Mouse (Mus musculus): Measurements from ENCODE around the gene Tnr. TPM values are rescaled to one million over a fixed set of nuclear protein-coding genes. Genes with fewer than 3 reads are reported as not detected.

The Tnr gene
- polyA plus RNA-seq, 1 experiment from 2014 or later, result not detected

DNA sequence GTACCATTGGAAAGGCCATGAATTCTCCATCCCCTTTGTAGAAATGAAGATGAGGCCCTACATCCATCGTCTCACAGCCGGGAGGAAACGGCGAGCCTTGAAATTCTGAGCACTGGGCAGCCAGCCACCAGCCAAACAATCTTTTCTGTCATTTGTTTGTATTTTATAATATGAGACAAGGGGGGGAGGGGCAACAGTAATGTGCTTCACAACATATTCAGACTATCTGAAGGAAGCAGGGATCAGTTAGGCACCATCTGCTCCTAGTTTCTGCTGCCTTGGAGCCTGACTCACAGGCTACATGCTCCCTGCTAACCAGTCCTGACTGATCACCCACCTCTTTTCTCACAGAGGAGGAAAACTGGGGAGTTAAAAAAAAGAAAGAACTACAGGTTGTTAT, 400.5 kb downstream of the Tnr start:
- Histone ChIP-seq H3K9ac (ENCODE audit: low read length) (no peak overlapping the region), H3K36me3 (ENCODE audit: control insufficient read depth, insufficient read depth, low read length) (no peaks in the 10 kb centered on the region), H3K27me3 (ENCODE audit: control insufficient read depth, insufficient read depth, low read length) (no peaks in the 10 kb centered on the region), H3K4me3 (ENCODE audit: control insufficient read depth in 1 of 2, insufficient read depth in 1 of 2, low read depth in 1 of 2, low read length in 2 of 2) (no peak overlapping the region), H3K4me2 (ENCODE audit: low read length) (no peak overlapping the region), H3K27ac (replicated peaks in 1 of 2; ENCODE audit: control insufficient read depth in 1 of 2, insufficient read depth in 1 of 2, low read depth in 2 of 2, low read length in 2 of 2) (no peak overlapping the region), H3K4me1 (ENCODE audit: control insufficient read depth in 2 of 2, insufficient read depth in 2 of 2, low read length in 2 of 2) (no peaks in the 10 kb centered on the region), H3K9me3 (ENCODE audit: control insufficient read depth, low read length) (no peaks in the 10 kb centered on the region)
- no peak for ATAC-seq (ENCODE audit: insufficient number of reproducible peaks, insufficient read depth, low FRiP score, low read depth)
- WGBS, result 73% methylated on average over 4 of the region's 4 CpGs

DNA sequence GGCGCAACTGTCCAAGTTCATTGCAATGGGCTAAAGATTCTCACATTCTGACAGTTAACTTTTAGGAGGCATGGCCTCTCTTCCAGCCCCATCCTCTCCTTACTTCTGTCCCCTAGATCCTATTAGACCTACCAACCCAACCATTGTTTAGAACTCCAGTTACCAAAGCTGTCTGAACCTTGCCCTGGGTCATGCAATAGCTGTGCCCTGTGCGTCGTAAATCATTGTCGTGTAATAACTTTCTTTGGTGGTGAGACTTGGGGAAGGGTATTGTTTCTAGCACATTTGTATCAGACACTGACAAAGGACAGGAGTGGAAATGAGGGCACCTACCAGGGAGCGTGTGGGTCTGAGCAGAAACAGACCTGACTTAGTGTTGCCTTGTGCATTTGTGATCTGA, 401.1 kb downstream of the Tnr start:
- H3K9me3 ChIP-seq (ENCODE audit: control insufficient read depth, low read length), result no peaks in the 10 kb centered on the region
- no peak for ATAC-seq (ENCODE audit: insufficient number of reproducible peaks, insufficient read depth, low FRiP score, low read depth)
- WGBS, result 88% methylated on average over 5 of the region's 5 CpGs
- H3K9ac ChIP-seq (ENCODE audit: low read length), result no peak overlapping the region
- no peak overlapping the region for H3K4me2 ChIP-seq (ENCODE audit: low read length)
- H3K4me1 ChIP-seq (ENCODE audit: control insufficient read depth in 2 of 2, insufficient read depth in 2 of 2, low read length in 2 of 2), result no peaks in the 10 kb centered on the region
- no peaks in the 10 kb centered on the region for H3K27me3 ChIP-seq (ENCODE audit: control insufficient read depth, insufficient read depth, low read length)
- H3K36me3 ChIP-seq (ENCODE audit: control insufficient read depth, insufficient read depth, low read length), result no peaks in the 10 kb centered on the region
- no peak overlapping the region for H3K4me3 ChIP-seq (ENCODE audit: control insufficient read depth in 1 of 2, insufficient read depth in 1 of 2, low read depth in 1 of 2, low read length in 2 of 2)
- H3K27ac ChIP-seq (replicated peaks in 1 of 2; ENCODE audit: control insufficient read depth in 1 of 2, insufficient read depth in 1 of 2, low read depth in 2 of 2, low read length in 2 of 2), result no peak overlapping the region

DNA sequence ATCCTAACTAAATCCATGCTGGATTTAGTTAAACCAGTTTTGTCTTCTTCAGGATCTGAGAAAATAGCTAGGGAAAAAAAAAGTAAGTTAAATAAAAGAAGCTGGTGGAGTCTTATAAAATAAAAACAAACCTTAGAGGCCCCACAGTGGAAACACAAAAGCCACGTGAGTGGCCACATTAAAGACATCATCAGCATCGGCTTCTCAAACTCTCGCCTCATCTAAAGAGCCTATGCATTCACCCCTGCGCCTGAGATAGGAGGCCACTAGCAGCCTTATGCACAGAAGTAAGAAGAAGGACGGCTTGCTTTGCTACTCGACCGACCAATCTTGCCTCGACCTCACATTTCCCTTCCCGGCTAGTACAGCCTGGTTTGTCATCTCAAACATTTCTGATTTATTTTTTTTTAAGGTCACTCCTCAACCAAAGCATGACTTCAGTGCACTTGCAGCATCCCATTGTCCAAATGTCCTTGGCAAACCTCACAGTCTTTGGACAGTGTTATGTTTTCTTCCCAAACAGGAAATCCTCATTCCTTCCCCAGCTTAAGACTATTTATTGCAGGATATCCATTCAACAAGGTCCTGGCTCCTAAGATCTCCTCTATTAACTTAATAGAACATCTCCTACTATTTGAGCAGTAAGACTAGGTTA, 405.2 kb downstream of the Tnr start:
- ATAC-seq (ENCODE audit: insufficient number of reproducible peaks, insufficient read depth, low FRiP score, low read depth), result no peak
- Histone ChIP-seq H3K36me3 (ENCODE audit: control insufficient read depth, insufficient read depth, low read length) (no peaks in the 10 kb centered on the region), H3K27ac (replicated peaks in 1 of 2; ENCODE audit: control insufficient read depth in 1 of 2, insufficient read depth in 1 of 2, low read depth in 2 of 2, low read length in 2 of 2) (no peak overlapping the region), H3K9ac (ENCODE audit: low read length) (no peak overlapping the region), H3K4me1 (ENCODE audit: control insufficient read depth in 2 of 2, insufficient read depth in 2 of 2, low read length in 2 of 2) (no peaks in the 10 kb centered on the region), H3K4me2 (ENCODE audit: low read length) (no peak overlapping the region), H3K27me3 (ENCODE audit: control insufficient read depth, insufficient read depth, low read length) (no peaks in the 10 kb centered on the region), H3K9me3 (ENCODE audit: control insufficient read depth, low read length) (no peaks in the 10 kb centered on the region), H3K4me3 (ENCODE audit: control insufficient read depth in 1 of 2, insufficient read depth in 1 of 2, low read depth in 1 of 2, low read length in 2 of 2) (no peak overlapping the region)
- 68% methylated on average over 9 of the region's 9 CpGs for WGBS

GRCm38 (mm10) chr1:159932092-159932491, 408.5 kb downstream of the Tnr start:
- Histone ChIP-seq H3K27ac (replicated peaks in 1 of 2; ENCODE audit: control insufficient read depth in 1 of 2, insufficient read depth in 1 of 2, low read depth in 2 of 2, low read length in 2 of 2) (no peak overlapping the region), H3K27me3 (ENCODE audit: control insufficient read depth, insufficient read depth, low read length) (no peaks in the 10 kb centered on the region), H3K9ac (ENCODE audit: low read length) (no peak overlapping the region), H3K36me3 (ENCODE audit: control insufficient read depth, insufficient read depth, low read length) (no peaks in the 10 kb centered on the region), H3K4me2 (ENCODE audit: low read length) (no peak overlapping the region), H3K4me3 (ENCODE audit: control insufficient read depth in 1 of 2, insufficient read depth in 1 of 2, low read depth in 1 of 2, low read length in 2 of 2) (no peak overlapping the region), H3K9me3 (ENCODE audit: control insufficient read depth, low read length) (no peaks in the 10 kb centered on the region), H3K4me1 (ENCODE audit: control insufficient read depth in 2 of 2, insufficient read depth in 2 of 2, low read length in 2 of 2) (no peaks in the 10 kb centered on the region)
- ATAC-seq (ENCODE audit: insufficient number of reproducible peaks, insufficient read depth, low FRiP score, low read depth), result no peak

DNA sequence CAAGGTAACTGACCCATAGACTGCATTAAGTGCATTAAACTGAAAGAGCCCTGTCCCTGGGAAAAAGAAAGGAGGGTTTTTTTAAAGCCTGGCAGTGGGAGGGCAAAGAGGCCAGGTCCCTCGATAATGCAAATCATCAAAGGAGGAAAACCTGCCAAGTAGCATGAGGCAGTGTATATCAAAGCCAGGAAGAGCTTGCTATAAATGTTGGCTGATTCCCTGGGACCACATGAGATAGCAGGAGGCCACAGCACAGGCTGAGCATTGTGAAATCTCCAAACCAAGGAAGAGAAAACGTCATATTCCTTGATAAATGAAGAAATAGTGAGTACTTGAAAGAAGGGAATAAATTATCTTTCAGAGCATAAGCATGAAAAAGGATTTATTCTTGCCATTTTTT, 409.0 kb downstream of the Tnr start:
- Histone ChIP-seq H3K4me1 (ENCODE audit: control insufficient read depth in 2 of 2, insufficient read depth in 2 of 2, low read length in 2 of 2) (no peaks in the 10 kb centered on the region), H3K4me2 (ENCODE audit: low read length) (no peak overlapping the region), H3K9ac (ENCODE audit: low read length) (no peak overlapping the region), H3K9me3 (ENCODE audit: control insufficient read depth, low read length) (no peaks in the 10 kb centered on the region), H3K27me3 (ENCODE audit: control insufficient read depth, insufficient read depth, low read length) (no peaks in the 10 kb centered on the region), H3K36me3 (ENCODE audit: control insufficient read depth, insufficient read depth, low read length) (no peaks in the 10 kb centered on the region), H3K27ac (replicated peaks in 1 of 2; ENCODE audit: control insufficient read depth in 1 of 2, insufficient read depth in 1 of 2, low read depth in 2 of 2, low read length in 2 of 2) (no peak overlapping the region), H3K4me3 (ENCODE audit: control insufficient read depth in 1 of 2, insufficient read depth in 1 of 2, low read depth in 1 of 2, low read length in 2 of 2) (no peak overlapping the region)
- no peak for ATAC-seq (ENCODE audit: insufficient number of reproducible peaks, insufficient read depth, low FRiP score, low read depth)
- WGBS, result 47% methylated on average over 2 of the region's 2 CpGs

DNA sequence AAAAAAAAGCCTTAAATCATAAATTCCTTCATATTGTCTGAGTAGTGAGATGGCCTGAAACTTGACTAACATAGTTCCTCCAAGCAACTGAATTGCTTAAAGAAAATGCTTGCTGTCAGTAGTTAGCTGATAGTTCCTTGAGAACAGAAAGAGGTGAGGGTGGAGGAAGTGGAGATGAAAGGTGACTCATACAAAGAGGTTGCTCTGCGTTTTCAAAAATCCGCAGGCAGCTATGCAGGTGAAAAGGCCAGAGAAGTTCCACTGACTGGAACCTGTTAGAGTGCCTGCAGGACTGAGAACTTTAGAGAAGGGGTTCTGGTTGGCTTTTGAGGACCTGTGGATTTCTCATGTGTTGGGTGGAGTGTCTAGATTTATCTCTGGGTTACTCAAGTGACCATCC, 414.9 kb downstream of the Tnr start:
- WGBS, result 78% methylated on average over 2 of the region's 2 CpGs
- H3K9ac ChIP-seq (ENCODE audit: low read length), result no peak overlapping the region
- H3K9me3 ChIP-seq (ENCODE audit: control insufficient read depth, low read length), result no peaks in the 10 kb centered on the region
- no peak overlapping the region for H3K4me3 ChIP-seq (ENCODE audit: control insufficient read depth in 1 of 2, insufficient read depth in 1 of 2, low read depth in 1 of 2, low read length in 2 of 2)
- H3K4me2 ChIP-seq (ENCODE audit: low read length), result no peak overlapping the region
- no peaks in the 10 kb centered on the region for H3K36me3 ChIP-seq (ENCODE audit: control insufficient read depth, insufficient read depth, low read length)
- no peaks in the 10 kb centered on the region for H3K4me1 ChIP-seq (ENCODE audit: control insufficient read depth in 2 of 2, insufficient read depth in 2 of 2, low read length in 2 of 2)
- H3K27me3 ChIP-seq (ENCODE audit: control insufficient read depth, insufficient read depth, low read length), result no peaks in the 10 kb centered on the region
- no peak overlapping the region for H3K27ac ChIP-seq (replicated peaks in 1 of 2; ENCODE audit: control insufficient read depth in 1 of 2, insufficient read depth in 1 of 2, low read depth in 2 of 2, low read length in 2 of 2)
- ATAC-seq (ENCODE audit: insufficient number of reproducible peaks, insufficient read depth, low FRiP score, low read depth), result no peak

- Histone ChIP-seq H3K4me1 (ENCODE audit: control insufficient read depth in 2 of 2, insufficient read depth in 2 of 2, low read length in 2 of 2) (no peaks in the 10 kb centered on the region), H3K36me3 (ENCODE audit: control insufficient read depth, insufficient read depth, low read length) (no peaks in the 10 kb centered on the region), H3K4me3 (ENCODE audit: control insufficient read depth in 1 of 2, insufficient read depth in 1 of 2, low read depth in 1 of 2, low read length in 2 of 2) (no peak overlapping the region), H3K4me2 (ENCODE audit: low read length) (no peak overlapping the region), H3K9ac (ENCODE audit: low read length) (no peak overlapping the region), H3K27me3 (ENCODE audit: control insufficient read depth, insufficient read depth, low read length) (no peaks in the 10 kb centered on the region), H3K27ac (replicated peaks in 1 of 2; ENCODE audit: control insufficient read depth in 1 of 2, insufficient read depth in 1 of 2, low read depth in 2 of 2, low read length in 2 of 2) (no peak overlapping the region), H3K9me3 (ENCODE audit: control insufficient read depth, low read length) (no peaks in the 10 kb centered on the region)
- ATAC-seq (ENCODE audit: insufficient number of reproducible peaks, insufficient read depth, low FRiP score, low read depth), result no peak
- 75% methylated on average over 3 of the region's 3 CpGs for WGBS
Observed at GRCm38 (mm10) chr1:159939335-159939734, 415.8 kb downstream of the Tnr start.

DNA sequence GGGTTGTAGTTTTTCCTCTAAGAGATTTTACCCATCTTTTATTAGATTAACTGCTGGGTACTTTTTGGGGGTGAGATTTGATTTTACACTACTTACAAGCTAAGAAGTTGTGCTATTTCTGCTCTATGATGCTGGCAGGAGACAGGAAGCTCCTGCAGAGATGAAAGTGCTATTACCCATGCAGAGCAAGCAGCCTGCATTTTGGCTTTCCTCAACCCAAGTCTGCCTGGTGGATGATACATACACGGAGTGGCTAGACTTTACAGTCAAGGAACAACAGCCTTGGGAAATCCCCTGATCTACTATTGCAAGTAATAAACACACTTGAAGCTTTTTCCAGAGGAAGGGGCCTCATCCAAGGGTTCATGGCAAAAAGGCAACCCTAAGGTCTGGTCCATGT, 430.0 kb downstream of the Tnr start:
- no peak for ATAC-seq (ENCODE audit: insufficient number of reproducible peaks, insufficient read depth, low FRiP score, low read depth)

More for the DNA sequence above, 430.0 kb downstream of the Tnr start:
- H3K9ac ChIP-seq (ENCODE audit: low read length), result no peak overlapping the region
- WGBS, result 38% methylated on average over 1 of the region's 1 CpGs
- H3K4me2 ChIP-seq (ENCODE audit: low read length), result no peak overlapping the region
- no peaks in the 10 kb centered on the region for H3K36me3 ChIP-seq (ENCODE audit: control insufficient read depth, insufficient read depth, low read length)
- H3K9me3 ChIP-seq (ENCODE audit: control insufficient read depth, low read length), result no peaks in the 10 kb centered on the region
- no peaks in the 10 kb centered on the region for H3K4me1 ChIP-seq (ENCODE audit: control insufficient read depth in 2 of 2, insufficient read depth in 2 of 2, low read length in 2 of 2)
- no peaks in the 10 kb centered on the region for H3K27me3 ChIP-seq (ENCODE audit: control insufficient read depth, insufficient read depth, low read length)
- H3K27ac ChIP-seq (replicated peaks in 1 of 2; ENCODE audit: control insufficient read depth in 1 of 2, insufficient read depth in 1 of 2, low read depth in 2 of 2, low read length in 2 of 2), result no peak overlapping the region
- H3K4me3 ChIP-seq (ENCODE audit: control insufficient read depth in 1 of 2, insufficient read depth in 1 of 2, low read depth in 1 of 2, low read length in 2 of 2), result no peak overlapping the region
